Mouse (Mus musculus): ENCODE data around the gene Csnk1d. TPM values are rescaled to one million over a fixed set of nuclear protein-coding genes. Genes with fewer than 3 reads are reported as not detected.

The Csnk1d gene
- polyA plus RNA-seq, 1 experiment from 2014 or later: 133 TPM

- 88% methylated on average over 13 of the region's 13 CpGs for WGBS
- peaks cover 74% of the 10 kb centered on the region for H3K36me3 ChIP-seq
- no peak overlapping the region for H3K4me3 ChIP-seq
Measured at GRCm38 (mm10) chr11:120962050-120962771, 28.9 kb downstream of the Csnk1d start.

GRCm38 (mm10) chr11:120961594-120961993 lies 29.5 kb downstream of the Csnk1d start:
- Histone ChIP-seq H3K4me3 (no peak overlapping the region), H3K4me1 (peaks cover 9% of the 10 kb centered on the region; the same call in 1 of the 2 replicates), H3K36me3 (peaks cover 73% of the 10 kb centered on the region), H3K4me2 (no peak overlapping the region), H3K9ac (no peak overlapping the region), H3K27ac (no peak overlapping the region), H3K27me3 (no peaks in the 10 kb centered on the region), H3K9me3 (no peaks in the 10 kb centered on the region)
- WGBS: 74% methylated on average over 7 of the region's 7 CpGs
- ATAC-seq (ENCODE audit: borderline replicate concordance, extremely low read depth, low FRiP score, low TSS enrichment): no peak

More at GRCm38 (mm10) chr11:120962050-120962771, 28.9 kb downstream of the Csnk1d start:
- Histone ChIP-seq H3K27ac (no peak overlapping the region), H3K9me3 (no peaks in the 10 kb centered on the region), H3K9ac (no peak overlapping the region), H3K4me1 (peaks cover 9% of the 10 kb centered on the region; the same call in 1 of the 2 replicates), H3K27me3 (no peaks in the 10 kb centered on the region), H3K4me2 (no peak overlapping the region)
- no peak for ATAC-seq (ENCODE audit: borderline replicate concordance, extremely low read depth, low FRiP score, low TSS enrichment)

GRCm38 (mm10) chr11:120960248-120960647 lies 30.9 kb downstream of the Csnk1d start:
- WGBS: 60% methylated on average over 1 of the region's 1 CpGs
- H3K27me3 ChIP-seq: no peaks in the 10 kb centered on the region
- no peak for ATAC-seq (ENCODE audit: borderline replicate concordance, extremely low read depth, low FRiP score, low TSS enrichment)
- no peak overlapping the region for H3K27ac ChIP-seq
- no peak overlapping the region for H3K4me3 ChIP-seq
- H3K4me2 ChIP-seq: no peak overlapping the region
- no peaks in the 10 kb centered on the region for H3K9me3 ChIP-seq
- peaks cover 70% of the 10 kb centered on the region for H3K36me3 ChIP-seq
- no peak overlapping the region for H3K9ac ChIP-seq
- H3K4me1 ChIP-seq: peaks cover 11% of the 10 kb centered on the region

- Histone ChIP-seq H3K4me1 (peaks cover 18% of the 10 kb centered on the region), H3K27me3 (no peaks in the 10 kb centered on the region), H3K4me3 (no peak overlapping the region), H3K9me3 (no peaks in the 10 kb centered on the region), H3K27ac (no peak overlapping the region), H3K4me2 (no peak overlapping the region), H3K36me3 (peaks cover 63% of the 10 kb centered on the region), H3K9ac (no peak overlapping the region)
- no peak for ATAC-seq (ENCODE audit: borderline replicate concordance, extremely low read depth, low FRiP score, low TSS enrichment)
- WGBS: 73% methylated on average over 3 of the region's 3 CpGs
Measured at GRCm38 (mm10) chr11:120959564-120959963, 31.6 kb downstream of the Csnk1d start.

- Histone ChIP-seq H3K27me3 (no peaks in the 10 kb centered on the region), H3K4me3 (no peak overlapping the region), H3K9ac (no peak overlapping the region), H3K36me3 (peaks cover 58% of the 10 kb centered on the region), H3K9me3 (no peaks in the 10 kb centered on the region), H3K4me2 (no peak overlapping the region), H3K27ac (no peak overlapping the region), H3K4me1 (peaks cover 20% of the 10 kb centered on the region)
- 83% methylated on average over 18 of the region's 18 CpGs for WGBS
- no peak for ATAC-seq (ENCODE audit: borderline replicate concordance, extremely low read depth, low FRiP score, low TSS enrichment)
Measured at GRCm38 (mm10) chr11:120959066-120959465, 32.1 kb downstream of the Csnk1d start.

- Histone ChIP-seq H3K27me3 (no peaks in the 10 kb centered on the region), H3K9me3 (no peaks in the 10 kb centered on the region), H3K4me2 (no peak overlapping the region), H3K4me1 (peaks cover 20% of the 10 kb centered on the region), H3K9ac (no peak overlapping the region), H3K36me3 (peaks cover 45% of the 10 kb centered on the region), H3K27ac (0 out of 2 replicates have a peak overlapping the region, but pooled peaks have one; percentile 24), H3K4me3 (no peak overlapping the region)
- WGBS: 58% methylated on average over 15 of the region's 15 CpGs
- ATAC-seq (ENCODE audit: borderline replicate concordance, extremely low read depth, low FRiP score, low TSS enrichment): no peak
Measured at GRCm38 (mm10) chr11:120957731-120958257, 33.3 kb downstream of the Csnk1d start.

GRCm38 (mm10) chr11:120957052-120957451 lies 34.1 kb downstream of the Csnk1d start:
- 51% methylated on average over 8 of the region's 8 CpGs for WGBS
- Histone ChIP-seq H3K36me3 (peaks cover 38% of the 10 kb centered on the region), H3K27ac (no peak overlapping the region), H3K27me3 (no peaks in the 10 kb centered on the region), H3K9ac (no peak overlapping the region), H3K4me2 (no peak overlapping the region), H3K4me1 (peaks cover 27% of the 10 kb centered on the region), H3K9me3 (no peaks in the 10 kb centered on the region), H3K4me3 (no peak overlapping the region)
- no peak for ATAC-seq (ENCODE audit: borderline replicate concordance, extremely low read depth, low FRiP score, low TSS enrichment)

- 85% methylated on average over 8 of the region's 8 CpGs for WGBS
- H3K27me3 ChIP-seq: no peaks in the 10 kb centered on the region
- H3K4me1 ChIP-seq: peaks cover 38% of the 10 kb centered on the region
- H3K4me3 ChIP-seq: no peak overlapping the region
- H3K4me2 ChIP-seq: no peak overlapping the region
- no peak overlapping the region for H3K9ac ChIP-seq
- H3K27ac ChIP-seq: no peak overlapping the region
- H3K36me3 ChIP-seq: peaks cover 24% of the 10 kb centered on the region
- no peaks in the 10 kb centered on the region for H3K9me3 ChIP-seq
- no peak for ATAC-seq (ENCODE audit: borderline replicate concordance, extremely low read depth, low FRiP score, low TSS enrichment)
Measured at GRCm38 (mm10) chr11:120955701-120956100, 35.4 kb downstream of the Csnk1d start.

- peaks cover 24% of the 10 kb centered on the region for H3K36me3 ChIP-seq
- 73% methylated on average over 5 of the region's 5 CpGs for whole genome bisulfite sequencing
- no peak overlapping the region for H3K9ac ChIP-seq
- H3K4me2 ChIP-seq: no peak overlapping the region
- no peaks in the 10 kb centered on the region for H3K9me3 ChIP-seq
- H3K27me3 ChIP-seq: no peaks in the 10 kb centered on the region
- no peak overlapping the region for H3K4me3 ChIP-seq
- 0 out of 2 replicates have a peak overlapping the region, but pooled peaks have one; percentile 18 for H3K27ac ChIP-seq
- no peak for ATAC-seq (ENCODE audit: borderline replicate concordance, extremely low read depth, low FRiP score, low TSS enrichment)
- H3K4me1 ChIP-seq: peaks cover 46% of the 10 kb centered on the region
Measured at GRCm38 (mm10) chr11:120954936-120955335, 36.2 kb downstream of the Csnk1d start.

GRCm38 (mm10) chr11:120951731-120952730 lies 39.1 kb downstream of the Csnk1d start:
- Histone ChIP-seq H3K4me2 (peak overlapping the region; percentile 87), H3K4me3 (no peak overlapping the region), H3K27me3 (no peaks in the 10 kb centered on the region), H3K36me3 (peaks cover 14% of the 10 kb centered on the region), H3K27ac (no peak overlapping the region; the same call in 1 of the 2 replicates), H3K4me1 (peaks cover 51% of the 10 kb centered on the region), H3K9me3 (no peaks in the 10 kb centered on the region), H3K9ac (no peak overlapping the region)
- no peak for ATAC-seq (ENCODE audit: borderline replicate concordance, extremely low read depth, low FRiP score, low TSS enrichment)
- WGBS: 75% methylated on average over 9 of the region's 9 CpGs

- WGBS: 26% methylated on average over 8 of the region's 8 CpGs
- peak overlapping the region; percentile 54 for H3K4me3 ChIP-seq
- peaks cover 6% of the 10 kb centered on the region; the same call in 1 of the 2 replicates for H3K36me3 ChIP-seq
- peak overlapping the region; percentile 30 for H3K27ac ChIP-seq
- no peak overlapping the region for H3K9ac ChIP-seq
- peaks cover 51% of the 10 kb centered on the region for H3K4me1 ChIP-seq
- no peak; the same call in 1 of the 2 replicates for ATAC-seq (ENCODE audit: borderline replicate concordance, extremely low read depth, low FRiP score, low TSS enrichment)
- H3K9me3 ChIP-seq: no peaks in the 10 kb centered on the region
- no peaks in the 10 kb centered on the region for H3K27me3 ChIP-seq
- peak overlapping the region; percentile 87 for H3K4me2 ChIP-seq
Measured at GRCm38 (mm10) chr11:120951237-120951636, 39.9 kb downstream of the Csnk1d start.
